Mouse (Mus musculus): ENCODE results near the gene Rab9. TPM values are rescaled to one million over a fixed set of nuclear protein-coding genes. Genes with fewer than 3 reads are reported as not detected.

Rab9 gene
- polyA plus RNA-seq, 1 experiment from 2014 or later = 66.8 TPM

DNA sequence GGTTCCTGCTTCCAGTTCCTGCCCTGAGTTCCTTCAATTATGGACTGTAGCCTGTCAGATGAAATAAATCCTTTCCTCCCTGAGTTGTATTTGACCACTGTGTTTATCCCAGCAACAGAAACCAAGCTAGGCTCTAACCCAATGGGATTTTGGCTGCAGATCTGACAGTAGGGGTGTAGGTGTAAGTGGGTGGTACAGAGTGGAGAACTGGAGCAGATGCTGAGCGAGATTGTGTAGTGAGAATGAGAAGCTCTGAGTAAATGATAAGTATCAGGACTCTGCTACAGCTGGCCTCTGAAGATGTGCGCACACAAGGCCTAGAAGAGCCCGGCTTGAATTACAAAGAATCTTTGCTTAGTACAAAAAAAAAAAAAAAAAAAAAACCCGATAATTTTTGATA is 32.4 kb upstream of the Rab9 start:
- H3K36me3 ChIP-seq (replicated peaks; ENCODE audit: control insufficient read depth, insufficient read depth, low read depth, low read length) = no peaks in the 10 kb centered on the region
- no peak overlapping the region for H3K27ac ChIP-seq (replicated peaks; ENCODE audit: low read depth, low read length)
- DNase-seq (ENCODE audit: low spot score) (no peak), ATAC-seq (replicated peaks; ENCODE audit: insufficient number of reproducible peaks, low FRiP score, low TSS enrichment, low read depth) (no peak)
- no peaks in the 10 kb centered on the region for H3K9me3 ChIP-seq (replicated peaks; ENCODE audit: control insufficient read depth, low read length)
- H3K4me2 ChIP-seq (ENCODE audit: low read depth, low read length) = no peak overlapping the region
- H3K4me3 ChIP-seq (ENCODE audit: low read depth, low read length) = no peak overlapping the region
- no peaks in the 10 kb centered on the region for H3K4me1 ChIP-seq (ENCODE audit: control insufficient read depth, insufficient read depth, low read length)
- H3K27me3 ChIP-seq (ENCODE audit: control insufficient read depth, insufficient read depth, low read length) = no peaks in the 10 kb centered on the region; the same call in 1 of the 2 replicates
- WGBS = 92% methylated on average over 4 of the region's 4 CpGs
- no peak overlapping the region for H3K9ac ChIP-seq (replicated peaks; ENCODE audit: low read length)

DNA sequence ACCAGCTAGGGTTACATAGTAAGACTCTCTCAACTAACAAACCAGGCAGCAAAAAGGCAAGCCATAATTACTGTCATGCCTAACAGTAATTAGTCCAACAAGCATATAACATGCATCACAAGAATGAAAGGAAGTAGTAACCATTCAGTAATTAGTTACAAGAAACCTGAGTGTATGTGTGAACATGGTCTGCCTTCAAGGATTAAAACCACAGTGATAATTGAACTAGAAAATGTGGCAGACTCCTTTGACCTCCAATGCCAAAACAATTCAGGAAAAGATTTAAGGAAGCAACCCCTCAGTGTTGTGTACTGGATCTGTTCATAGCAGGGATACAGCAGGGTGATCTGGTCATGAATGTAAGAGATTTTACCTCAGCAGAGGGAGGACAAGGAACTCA is 31.4 kb upstream of the Rab9 start:
- H3K4me3 ChIP-seq (ENCODE audit: low read depth, low read length) = no peak overlapping the region
- H3K27ac ChIP-seq (replicated peaks; ENCODE audit: low read depth, low read length) = no peak overlapping the region
- H3K27me3 ChIP-seq (ENCODE audit: control insufficient read depth, insufficient read depth, low read length) = no peaks in the 10 kb centered on the region; the same call in 1 of the 2 replicates
- no peak overlapping the region for H3K9ac ChIP-seq (replicated peaks; ENCODE audit: low read length)
- ATAC-seq (replicated peaks; ENCODE audit: insufficient number of reproducible peaks, low FRiP score, low TSS enrichment, low read depth) = no peak
- H3K4me2 ChIP-seq (ENCODE audit: low read depth, low read length) = no peak overlapping the region
- no peaks in the 10 kb centered on the region for H3K4me1 ChIP-seq (ENCODE audit: control insufficient read depth, insufficient read depth, low read length)
- H3K9me3 ChIP-seq (replicated peaks; ENCODE audit: control insufficient read depth, low read length) = no peaks in the 10 kb centered on the region
- DNase-seq (ENCODE audit: low spot score) = no peak
- H3K36me3 ChIP-seq (replicated peaks; ENCODE audit: control insufficient read depth, insufficient read depth, low read depth, low read length) = no peaks in the 10 kb centered on the region

DNA sequence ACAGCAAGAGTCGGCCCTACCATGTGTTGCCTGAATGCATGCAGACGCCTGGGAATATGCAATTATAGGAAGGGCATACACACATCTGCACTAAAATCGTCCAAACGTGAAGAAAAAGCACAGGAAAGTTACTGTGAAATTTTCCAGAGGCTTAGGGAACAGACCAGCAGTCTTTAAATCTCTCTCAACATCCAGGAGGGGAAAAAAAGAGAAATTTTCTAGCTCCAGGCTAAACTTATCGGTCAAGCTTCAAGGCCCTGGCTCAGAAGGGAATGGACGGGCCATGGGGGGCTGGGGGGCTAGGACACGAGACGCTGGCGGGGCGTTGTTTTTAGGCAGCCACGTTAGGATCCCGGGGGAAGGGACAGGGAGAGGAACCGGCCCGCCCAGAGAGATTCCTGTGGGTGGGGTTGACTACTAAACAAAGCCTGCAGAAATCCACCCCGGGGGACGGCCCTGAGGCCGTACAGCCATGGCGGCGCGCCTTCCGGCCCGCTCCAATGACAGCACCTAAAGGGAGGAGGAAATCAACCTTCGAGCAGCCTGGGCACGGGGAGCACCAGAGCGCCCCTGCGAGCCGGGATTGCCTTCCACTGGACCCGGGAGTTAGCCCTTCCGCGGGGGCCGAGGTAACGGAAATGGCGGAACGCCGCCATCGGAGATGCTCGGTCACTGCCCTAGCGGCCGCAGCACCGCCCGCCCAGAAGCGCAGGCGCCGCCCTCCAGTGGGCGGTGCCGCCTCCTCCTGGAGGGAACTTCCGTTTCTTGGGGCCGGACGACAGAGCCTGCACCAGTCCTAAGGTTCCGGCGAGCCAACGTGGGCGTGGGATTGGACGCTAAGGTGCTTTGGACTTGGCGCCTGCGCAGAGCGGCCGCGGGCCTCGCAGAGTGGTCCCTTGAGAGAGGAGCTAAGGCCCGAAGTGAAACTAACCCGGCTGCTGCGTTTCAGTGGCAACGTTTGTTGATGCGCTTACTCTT is 30.4 kb upstream of the Rab9 start:
- ATAC-seq (replicated peaks; ENCODE audit: insufficient number of reproducible peaks, low FRiP score, low TSS enrichment, low read depth) (peak; percentile 97), DNase-seq (ENCODE audit: low spot score) (peak; percentile 95)
- H3K4me1 ChIP-seq (ENCODE audit: control insufficient read depth, insufficient read depth, low read length) = no peaks in the 10 kb centered on the region
- H3K4me2 ChIP-seq (ENCODE audit: low read depth, low read length) = peak overlapping the region; percentile 27
- H3K9ac ChIP-seq (replicated peaks; ENCODE audit: low read length) = peak overlapping the region; percentile 66
- no peaks in the 10 kb centered on the region for H3K36me3 ChIP-seq (replicated peaks; ENCODE audit: control insufficient read depth, insufficient read depth, low read depth, low read length)
- no peaks in the 10 kb centered on the region for H3K27me3 ChIP-seq (ENCODE audit: control insufficient read depth, insufficient read depth, low read length)
- H3K4me3 ChIP-seq (ENCODE audit: low read depth, low read length) = peak overlapping the region; percentile 43
- 17% methylated on average over 57 of the region's 65 CpGs for WGBS
- H3K27ac ChIP-seq (replicated peaks; ENCODE audit: low read depth, low read length) = peak overlapping the region; percentile 93
- H3K9me3 ChIP-seq (replicated peaks; ENCODE audit: control insufficient read depth, low read length) = no peaks in the 10 kb centered on the region

DNA sequence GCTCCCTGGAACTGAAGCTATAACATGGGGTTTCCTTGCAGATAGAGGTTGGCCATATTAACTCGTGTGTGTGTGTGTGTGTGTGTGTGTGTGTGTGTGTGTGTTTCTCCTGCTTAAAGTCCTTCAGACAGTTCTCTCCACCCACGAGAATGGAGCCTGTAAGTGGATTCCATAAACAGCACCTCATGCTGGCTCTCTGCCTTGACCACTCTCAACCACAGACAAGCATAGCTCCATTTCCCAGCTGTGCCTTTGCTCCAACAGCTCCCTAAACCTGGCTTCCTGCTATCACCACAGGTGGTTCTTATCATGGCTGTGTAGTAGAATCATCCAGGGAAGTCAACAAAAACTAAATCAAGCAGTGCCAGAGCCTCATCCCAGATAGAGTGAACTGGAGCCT is 24.8 kb upstream of the Rab9 start:
- WGBS = 80% methylated on average over 1 of the region's 2 CpGs
- no peak overlapping the region for H3K4me3 ChIP-seq (ENCODE audit: low read depth, low read length)
- no peaks in the 10 kb centered on the region for H3K9me3 ChIP-seq (replicated peaks; ENCODE audit: control insufficient read depth, low read length)
- no peak overlapping the region for H3K27ac ChIP-seq (replicated peaks; ENCODE audit: low read depth, low read length)
- H3K36me3 ChIP-seq (replicated peaks; ENCODE audit: control insufficient read depth, insufficient read depth, low read depth, low read length) = no peaks in the 10 kb centered on the region
- no peaks in the 10 kb centered on the region for H3K4me1 ChIP-seq (ENCODE audit: control insufficient read depth, insufficient read depth, low read length)
- no peaks in the 10 kb centered on the region for H3K27me3 ChIP-seq (ENCODE audit: control insufficient read depth, insufficient read depth, low read length)
- no peak overlapping the region for H3K9ac ChIP-seq (replicated peaks; ENCODE audit: low read length)
- no peak overlapping the region for H3K4me2 ChIP-seq (ENCODE audit: low read depth, low read length)
- no peak for DNase-seq (ENCODE audit: low spot score)
- ATAC-seq (replicated peaks; ENCODE audit: insufficient number of reproducible peaks, low FRiP score, low TSS enrichment, low read depth) = no peak

DNA sequence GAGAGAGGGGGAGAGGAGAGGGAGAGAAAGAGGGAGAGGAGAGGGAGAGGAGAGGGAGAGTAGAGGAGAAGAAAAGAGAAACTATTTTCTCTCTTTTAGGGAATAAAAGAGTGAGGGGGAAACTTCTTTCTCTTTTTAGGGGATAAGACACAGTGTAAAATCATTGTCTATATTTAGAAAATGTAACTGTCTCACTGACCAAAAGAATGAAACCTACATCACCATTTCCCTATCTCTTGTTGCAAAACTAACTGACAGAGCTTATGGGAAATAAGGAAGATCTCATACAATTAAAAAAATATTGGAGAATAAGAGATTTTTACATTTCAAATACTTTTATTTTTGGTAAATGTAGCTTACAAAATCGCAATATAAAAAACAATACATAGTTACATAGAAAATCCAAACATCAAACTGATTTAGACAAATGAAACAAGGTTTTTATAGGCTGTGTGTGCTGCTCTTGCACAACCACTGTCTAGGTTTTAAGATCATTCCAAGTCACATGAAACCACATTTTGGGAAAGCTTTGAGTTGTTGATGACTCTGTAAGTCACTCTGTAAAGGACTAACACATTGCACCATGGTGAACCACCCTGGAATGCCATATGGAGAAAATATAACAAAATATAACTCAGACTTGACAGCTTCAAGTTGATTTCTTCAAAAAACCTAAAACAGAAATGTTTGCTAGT is 20.0 kb upstream of the Rab9 start:
- Histone ChIP-seq H3K4me1 (ENCODE audit: control insufficient read depth, insufficient read depth, low read length) (no peaks in the 10 kb centered on the region), H3K9ac (replicated peaks; ENCODE audit: low read length) (no peak overlapping the region), H3K36me3 (replicated peaks; ENCODE audit: control insufficient read depth, insufficient read depth, low read depth, low read length) (no peaks in the 10 kb centered on the region), H3K4me2 (ENCODE audit: low read depth, low read length) (no peak overlapping the region), H3K4me3 (ENCODE audit: low read depth, low read length) (no peak overlapping the region), H3K27ac (replicated peaks; ENCODE audit: low read depth, low read length) (no peak overlapping the region), H3K9me3 (replicated peaks; ENCODE audit: control insufficient read depth, low read length) (no peaks in the 10 kb centered on the region), H3K27me3 (ENCODE audit: control insufficient read depth, insufficient read depth, low read length) (no peaks in the 10 kb centered on the region)
- no peak for ATAC-seq (replicated peaks; ENCODE audit: insufficient number of reproducible peaks, low FRiP score, low TSS enrichment, low read depth)
- no peak for DNase-seq (ENCODE audit: low spot score)
- WGBS = 88% methylated on average over 1 of the region's 1 CpGs

DNA sequence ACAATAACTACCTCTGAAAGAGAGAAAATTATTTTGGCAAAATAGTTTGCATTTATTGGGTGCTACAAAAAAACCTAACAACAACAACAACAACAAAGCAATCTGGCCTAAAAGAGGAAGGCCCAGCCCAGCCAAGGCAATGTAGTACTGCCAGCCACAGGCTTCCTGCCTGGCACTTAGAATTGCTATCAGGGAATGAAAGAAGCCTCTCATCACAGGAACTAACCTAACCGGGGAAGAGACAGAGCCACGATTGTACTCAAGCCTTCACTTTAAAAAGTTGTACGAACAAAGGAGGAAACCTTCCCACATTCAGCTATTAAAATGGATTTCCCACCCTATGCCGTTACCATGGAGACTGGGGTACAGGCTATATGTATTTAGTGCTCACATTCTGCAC is 18.1 kb upstream of the Rab9 start:
- no peak for ATAC-seq (replicated peaks; ENCODE audit: insufficient number of reproducible peaks, low FRiP score, low TSS enrichment, low read depth)
- H3K9ac ChIP-seq (replicated peaks; ENCODE audit: low read length) = no peak overlapping the region
- no peak overlapping the region for H3K27ac ChIP-seq (replicated peaks; ENCODE audit: low read depth, low read length)
- H3K36me3 ChIP-seq (replicated peaks; ENCODE audit: control insufficient read depth, insufficient read depth, low read depth, low read length) = no peaks in the 10 kb centered on the region
- H3K4me1 ChIP-seq (ENCODE audit: control insufficient read depth, insufficient read depth, low read length) = no peaks in the 10 kb centered on the region
- no peak overlapping the region for H3K4me2 ChIP-seq (ENCODE audit: low read depth, low read length)
- H3K27me3 ChIP-seq (ENCODE audit: control insufficient read depth, insufficient read depth, low read length) = no peaks in the 10 kb centered on the region
- 43% methylated on average over 4 of the region's 4 CpGs for WGBS
- H3K4me3 ChIP-seq (ENCODE audit: low read depth, low read length) = no peak overlapping the region
- no peaks in the 10 kb centered on the region for H3K9me3 ChIP-seq (replicated peaks; ENCODE audit: control insufficient read depth, low read length)
- DNase-seq (ENCODE audit: low spot score) = no peak

DNA sequence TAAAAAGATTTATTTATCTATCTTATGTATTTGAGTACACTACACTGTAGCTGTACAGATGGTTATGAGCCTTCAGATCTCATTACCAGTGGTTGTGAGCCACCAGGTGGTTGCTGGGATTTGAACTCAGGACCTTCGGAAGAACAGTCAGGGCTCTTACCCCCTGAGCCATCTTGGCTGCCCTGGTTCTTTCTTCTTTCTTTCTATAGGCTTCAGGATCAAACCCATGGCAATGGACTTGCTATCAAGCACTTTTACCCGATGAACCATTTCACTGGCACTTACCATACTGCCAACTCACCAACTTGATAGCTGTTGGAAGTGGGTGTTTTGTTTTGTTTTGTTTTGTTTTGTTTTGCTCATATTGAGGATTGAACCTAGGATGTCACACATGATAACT is 15.4 kb upstream of the Rab9 start:
- no peak for ATAC-seq (replicated peaks; ENCODE audit: insufficient number of reproducible peaks, low FRiP score, low TSS enrichment, low read depth)
- 87% methylated on average over 2 of the region's 2 CpGs for WGBS

More for the DNA sequence above, 15.4 kb upstream of the Rab9 start:
- Histone ChIP-seq H3K4me1 (ENCODE audit: control insufficient read depth, insufficient read depth, low read length) (no peaks in the 10 kb centered on the region), H3K27ac (replicated peaks; ENCODE audit: low read depth, low read length) (no peak overlapping the region), H3K4me3 (ENCODE audit: low read depth, low read length) (no peak overlapping the region), H3K4me2 (ENCODE audit: low read depth, low read length) (no peak overlapping the region), H3K9me3 (replicated peaks; ENCODE audit: control insufficient read depth, low read length) (no peaks in the 10 kb centered on the region), H3K27me3 (ENCODE audit: control insufficient read depth, insufficient read depth, low read length) (no peaks in the 10 kb centered on the region), H3K9ac (replicated peaks; ENCODE audit: low read length) (no peak overlapping the region), H3K36me3 (replicated peaks; ENCODE audit: control insufficient read depth, insufficient read depth, low read depth, low read length) (no peaks in the 10 kb centered on the region)
- no peak for DNase-seq (ENCODE audit: low spot score)

Data from embryonic facial prominence, embryonic 11.5 days (tissue).